Mouse (Mus musculus) megakaryocyte-erythroid progenitor cell, adult 5-6 weeks (primary cell): ENCODE data around the gene Osbpl11. TPM values are rescaled to one million over a fixed set of nuclear protein-coding genes. Genes with fewer than 3 reads are reported as not detected.
A peak's percentile ranks its signal among the peaks of the same experiment; 100 is the strongest.

Experiments used
- ATAC-seq: replicated peaks from 2 replicates; pipeline ENCODE4 v1.8.0; 2016; ENCODE audit warnings: mild to moderate bottlenecking, inconsistent platforms; ENCODE audit not compliant: severe bottlenecking, poor library complexity, low FRiP score, low TSS enrichment
- total RNA-seq, 2 experiments: library from RNA; stranded (forward) in 1 of 2; stranded (reverse) in 1 of 2; fragments of 200-1000, 215-1000 nt in 1 of 2; fragments of >200 nt in 1 of 2; fragmentation: Nextera tagmentation in 1 of 2; gene quantifications; 2 replicates each; pipeline ENCODE4 v1.2.3; 2014 to 2017

Gene Osbpl11
- total RNA-seq, 2 experiments from 2014 or later = 7.4 to 10.9 TPM

DNA sequence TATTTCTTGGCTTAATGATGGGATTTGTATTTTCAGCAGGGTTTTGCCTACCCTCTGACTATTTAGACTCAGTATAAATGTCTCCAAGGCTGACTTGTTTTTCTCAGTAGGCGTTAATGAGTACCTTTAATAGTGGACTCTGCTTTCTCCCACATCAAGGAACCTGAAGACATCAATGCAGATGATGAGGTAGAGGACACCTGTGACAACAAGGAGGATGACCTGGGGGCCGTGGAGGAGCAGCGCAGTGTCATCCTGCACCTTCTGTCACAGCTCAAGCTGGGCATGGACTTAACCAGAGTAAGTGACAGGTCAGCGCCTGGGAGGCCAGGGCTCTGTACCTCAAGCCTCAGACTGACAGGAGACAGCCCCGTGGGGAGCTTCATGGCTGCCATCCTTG lies 39.5 kb downstream of the Osbpl11 start:
- ATAC-seq = no peak

- no peak for ATAC-seq
Measured at GRCm38 (mm10) chr16:33234128-33234527, 49.3 kb downstream of the Osbpl11 start.

DNA sequence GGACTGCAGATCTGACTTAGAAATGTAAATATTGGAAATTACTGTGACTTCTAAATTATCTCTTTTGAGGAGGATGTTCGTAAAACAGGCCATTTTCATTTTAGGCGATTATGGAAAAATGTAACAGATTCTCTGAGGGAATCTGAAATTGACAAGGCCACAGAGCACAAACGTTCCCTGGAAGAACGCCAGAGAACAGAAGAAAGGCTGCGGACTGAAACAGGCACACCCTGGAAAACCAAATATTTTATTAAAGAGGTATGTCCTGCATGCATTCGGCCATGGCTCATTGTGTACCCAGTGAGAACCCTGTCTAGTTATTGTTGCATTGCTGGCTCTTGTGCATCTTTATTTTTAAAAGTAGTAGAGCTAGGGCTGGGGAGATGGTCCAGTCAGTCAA lies 51.3 kb downstream of the Osbpl11 start:
- ATAC-seq = no peak

GRCm38 (mm10) chr16:33239305-33239704 lies 54.4 kb downstream of the Osbpl11 start:
- no peak for ATAC-seq

GRCm38 (mm10) chr16:33242046-33242445 lies 57.2 kb downstream of the Osbpl11 start:
- ATAC-seq = no peak

DNA sequence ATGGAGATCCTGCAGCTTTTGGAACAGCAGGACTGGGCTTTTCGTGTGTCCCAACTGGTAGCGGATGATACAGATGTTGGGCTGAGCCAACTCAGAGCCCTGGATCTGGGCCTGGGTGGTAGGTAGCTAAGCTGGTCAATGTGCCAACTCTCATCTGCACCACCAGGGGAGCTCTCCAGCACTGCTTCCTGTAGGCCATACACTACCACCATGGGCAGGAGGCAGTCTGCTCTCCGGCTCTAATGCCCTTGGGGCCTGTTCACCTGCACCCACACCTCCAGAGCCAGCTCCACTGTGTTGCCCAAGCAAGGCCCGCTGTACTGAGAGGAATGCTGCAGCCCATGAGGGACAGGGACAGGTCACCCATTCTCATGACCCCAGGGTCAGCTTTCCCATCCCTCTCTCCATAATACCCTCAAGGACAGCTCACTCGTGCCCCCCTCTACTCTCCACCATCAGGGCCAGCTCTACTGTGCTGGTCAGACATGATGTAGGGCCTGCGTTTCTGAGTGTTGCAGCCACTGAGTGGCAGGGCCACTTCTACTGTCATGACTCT lies 59.3 kb downstream of the Osbpl11 start:
- peak; percentile 71; the same call in 1 of the 2 replicates for ATAC-seq

- ATAC-seq = peak; percentile 39
Measured at GRCm38 (mm10) chr16:33244933-33245470, 60.1 kb downstream of the Osbpl11 start.

GRCm38 (mm10) chr16:33246526-33246925 lies 61.7 kb downstream of the Osbpl11 start:
- no peak for ATAC-seq

DNA sequence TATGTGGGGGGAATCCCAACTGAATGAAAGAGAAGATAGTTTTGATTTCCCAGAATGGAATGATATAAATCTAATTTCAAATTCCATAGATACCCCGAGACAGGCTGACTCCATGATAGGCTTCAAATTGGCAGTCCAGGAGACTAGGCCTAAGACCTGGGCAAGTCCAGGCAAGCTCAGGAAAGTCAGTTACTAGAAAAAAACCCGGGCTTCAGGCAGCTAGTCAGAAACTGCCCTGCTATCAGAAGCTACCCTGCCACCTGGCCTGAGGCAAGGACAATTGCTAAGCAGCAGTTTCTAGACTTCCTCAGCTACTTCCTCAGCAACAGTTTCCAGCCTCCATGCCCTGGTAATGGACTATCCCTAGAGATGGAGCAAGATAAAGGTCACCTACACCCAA lies 62.1 kb downstream of the Osbpl11 start:
- no peak for ATAC-seq

- ATAC-seq = 0 out of 2 replicates have a peak, but pooled peaks have one; percentile 39
Measured at GRCm38 (mm10) chr16:33250651-33251120, 65.8 kb downstream of the Osbpl11 start.

DNA sequence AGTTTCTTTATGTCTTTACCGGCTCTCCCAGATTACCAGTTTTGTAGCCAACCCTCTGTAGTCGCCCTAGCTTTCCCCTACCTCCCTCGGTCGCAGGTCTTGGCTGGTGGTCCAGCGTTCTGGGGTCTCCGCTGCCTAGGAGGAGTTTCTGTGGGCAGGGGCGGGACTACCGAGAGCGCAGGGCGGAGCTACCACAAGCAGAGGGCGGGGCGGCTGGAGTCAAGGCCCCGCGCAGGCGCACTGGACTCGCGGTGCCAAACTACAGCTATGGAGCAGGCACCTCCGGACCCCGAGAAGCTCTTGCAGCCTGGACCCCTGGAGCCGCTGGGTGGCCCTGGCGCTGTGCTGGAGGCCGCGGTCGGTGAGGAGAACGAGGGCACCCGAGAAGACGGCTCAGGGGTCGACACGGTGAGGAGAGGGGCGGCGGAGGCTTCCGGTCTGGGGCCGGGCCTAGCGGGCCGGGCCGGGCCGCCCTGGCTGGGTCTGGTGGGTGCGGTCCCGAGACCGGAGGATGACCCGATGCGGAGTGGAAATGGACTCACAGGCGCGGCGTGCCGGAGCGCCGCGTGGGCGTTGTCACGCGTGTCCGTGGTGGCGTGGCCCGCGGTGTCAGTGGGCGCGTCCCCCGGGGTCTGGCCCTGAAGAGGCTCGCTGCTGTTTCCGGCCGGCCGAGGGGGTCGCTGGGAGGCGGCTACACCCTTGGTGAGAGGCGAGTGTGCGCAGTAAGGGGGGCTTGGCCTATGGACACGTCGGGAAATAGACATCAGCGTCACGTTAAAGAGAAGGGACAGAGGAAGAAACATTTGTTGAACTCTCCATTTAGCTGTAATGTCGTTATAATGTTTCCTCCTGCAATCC lies 66.6 kb downstream of the Osbpl11 start, which contains the start of gene Snx4:
Snx4 (plus strand) TSS at position 249 of the 858 bp plus-strand sequence.
- ATAC-seq = peak; percentile 96

DNA sequence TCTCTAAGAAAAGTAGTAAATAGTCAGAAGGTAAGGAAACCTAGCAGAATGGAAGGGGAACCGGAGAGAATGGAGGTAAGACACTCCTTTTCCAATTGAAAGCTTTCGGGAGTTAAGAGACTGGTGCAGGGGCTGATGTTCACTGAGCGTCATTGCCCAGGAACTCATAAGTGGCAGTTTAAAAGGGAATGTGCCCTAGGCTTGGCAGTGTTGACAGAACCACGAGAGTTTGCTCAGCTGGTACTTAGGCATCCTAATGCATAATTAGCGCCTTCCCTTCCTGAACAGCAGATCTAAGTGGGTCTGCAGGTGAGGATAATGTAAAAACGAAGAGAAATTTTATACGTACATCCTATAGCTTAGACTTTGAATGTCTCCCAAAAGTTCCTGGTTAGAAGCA lies 70.7 kb downstream of the Osbpl11 start:
- ATAC-seq = no peak

- no peak for ATAC-seq
Measured at GRCm38 (mm10) chr16:33258530-33258929, 73.7 kb downstream of the Osbpl11 start.

DNA sequence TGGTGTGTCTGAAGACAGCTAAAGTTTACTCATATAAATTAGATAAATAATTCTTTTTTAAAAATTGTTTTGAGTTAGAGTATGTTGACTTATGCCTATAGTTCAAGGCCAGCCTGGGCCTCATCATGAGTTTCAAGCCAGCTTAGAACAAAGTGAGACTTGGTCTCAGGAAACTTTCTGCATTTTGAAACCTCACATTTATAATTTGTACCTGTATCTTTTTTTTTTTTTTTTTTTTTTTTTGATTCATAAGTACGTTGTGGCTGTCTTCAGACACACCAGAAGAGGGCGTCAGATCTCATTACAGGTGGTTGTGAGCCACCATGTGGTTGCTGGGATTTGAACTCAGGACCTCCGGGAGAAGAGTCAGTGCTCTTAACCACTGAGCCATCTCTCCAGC lies 75.0 kb downstream of the Osbpl11 start:
- ATAC-seq = no peak

GRCm38 (mm10) chr16:33260825-33261224 lies 76.0 kb downstream of the Osbpl11 start:
- ATAC-seq = no peak

- peak; percentile 88 for ATAC-seq
Measured at GRCm38 (mm10) chr16:33261584-33262061, 76.8 kb downstream of the Osbpl11 start.

DNA sequence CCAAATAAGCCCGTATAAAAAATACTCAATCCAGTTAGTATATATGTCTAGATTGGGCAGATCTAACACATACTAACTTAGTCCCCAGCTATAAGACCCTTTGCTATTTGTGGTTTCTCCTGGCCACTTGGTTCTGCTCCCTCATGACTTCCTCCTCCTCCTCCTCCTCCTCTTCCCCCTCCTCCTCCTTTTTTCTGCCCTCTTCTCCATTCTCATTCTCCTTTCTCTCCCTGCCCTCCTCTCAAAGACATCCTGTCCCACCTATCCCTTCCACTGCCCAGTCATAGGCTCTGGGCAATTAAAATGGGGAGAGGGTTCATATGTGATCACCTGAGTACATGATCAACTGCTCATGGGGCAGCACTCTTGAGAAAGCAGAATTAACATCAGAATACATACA lies 77.2 kb downstream of the Osbpl11 start:
- no peak for ATAC-seq

- no peak for ATAC-seq
Measured at GRCm38 (mm10) chr16:33267616-33268253, 82.9 kb downstream of the Osbpl11 start.

- no peak for ATAC-seq
Measured at GRCm38 (mm10) chr16:33271824-33272223, 87.0 kb downstream of the Osbpl11 start.

DNA sequence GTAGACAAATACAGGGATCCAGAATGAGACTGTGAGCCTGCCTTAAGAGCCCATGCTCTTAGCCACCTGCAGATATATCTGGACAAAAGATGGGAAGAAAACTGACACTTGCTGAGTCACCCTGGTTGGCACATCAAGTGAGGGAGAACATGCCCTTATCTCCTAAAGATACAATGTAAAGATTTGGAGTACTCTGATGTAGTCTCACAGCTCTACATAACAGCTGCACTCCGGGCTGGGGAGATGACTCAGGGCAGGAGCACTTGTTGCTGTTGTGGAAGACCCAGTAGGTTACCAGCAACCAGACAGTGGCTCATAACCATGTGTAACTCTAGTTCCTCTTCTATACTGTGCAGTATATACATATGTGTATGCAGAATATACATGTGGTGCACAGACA lies 98.2 kb downstream of the Osbpl11 start:
- ATAC-seq = no peak
